Mouse (Mus musculus) bone marrow macrophage, adult 2 months (primary cell): ENCODE data around the gene Epn1.

Experiments used
- CTCF ChIP-seq: IDR thresholded peaks from 2 replicates; pipeline ENCODE4 v1.5.1; 2012; ENCODE audit warnings: low read depth, mild to moderate bottlenecking, low read length, moderate library complexity
- POLR2A ChIP-seq: IDR thresholded peaks from 2 replicates; pipeline ENCODE4 v1.6.1; 2012; ENCODE audit warnings: mild to moderate bottlenecking, low read depth, low read length, borderline replicate concordance

DNA sequence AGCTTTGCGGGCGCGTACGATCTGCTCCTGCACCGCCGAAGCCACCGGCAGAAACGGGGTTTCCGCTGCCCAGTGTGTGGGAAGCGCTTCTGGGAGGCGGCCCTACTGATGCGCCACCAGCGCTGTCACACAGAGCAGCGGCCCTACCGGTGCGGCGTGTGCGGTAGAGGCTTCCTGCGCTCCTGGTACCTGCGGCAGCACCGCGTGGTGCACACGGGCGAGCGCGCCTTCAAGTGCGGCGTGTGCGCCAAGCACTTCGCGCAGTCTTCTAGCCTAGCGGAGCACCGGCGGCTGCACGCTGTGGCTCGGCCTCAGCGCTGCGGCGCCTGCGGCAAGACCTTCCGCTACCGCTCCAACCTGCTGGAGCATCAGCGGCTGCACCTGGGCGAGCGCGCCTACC, 48.5 kb upstream of the Epn1 start:
- no peak for TF ChIP-seq POLR2A
- TF ChIP-seq CTCF = no peak
